Mouse (Mus musculus) mature B cell (primary cell): ENCODE results near the gene Tekt4.

ENCODE experiments used
- in situ Hi-C: fragments of 300-500 bp; cut with MboI; formaldehyde crosslinking; loops from 2 replicates; pipeline ENCODE4 v1.14.3; 2019

The Tekt4 gene

GRCm38 (mm10) chr17:25454272-25454671 lies at the start of gene Tekt4:
Gene Tekt4 (plus strand): TSS chr17:25454615.
- in situ Hi-C loops = no loop called here

DNA sequence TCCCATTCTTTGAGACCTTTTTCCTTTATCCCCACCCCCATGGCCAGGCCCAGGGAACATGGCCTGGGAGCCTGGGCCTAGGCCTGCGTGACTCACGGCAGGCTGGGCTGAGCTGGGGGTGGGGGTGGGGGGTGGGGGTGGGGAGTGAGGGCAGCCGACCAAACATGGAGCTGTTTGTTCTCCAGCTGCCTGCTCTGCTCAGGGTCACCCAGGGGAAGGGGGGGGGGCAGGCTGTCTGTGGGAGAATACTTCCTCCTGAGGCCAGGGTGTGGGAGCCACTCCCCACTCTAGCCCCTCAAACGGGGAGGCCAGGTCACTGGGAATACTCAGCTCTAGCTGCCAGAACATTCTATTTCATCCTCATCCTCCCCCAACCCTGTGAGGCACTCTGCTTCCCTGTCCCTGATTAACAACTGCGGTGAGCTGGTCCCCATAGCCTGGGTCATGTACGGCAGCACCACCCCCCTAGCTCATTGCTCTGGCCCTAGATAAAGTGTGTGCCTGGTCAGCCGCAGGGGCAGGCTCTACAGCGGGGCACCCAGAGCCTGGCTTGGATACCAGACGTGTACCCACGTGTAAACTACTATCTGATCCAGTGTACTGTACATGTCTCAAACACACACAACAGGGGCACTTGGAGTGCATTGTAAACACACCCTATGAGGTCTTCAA lies 49.1 kb upstream of the Tekt4 start:
- in situ Hi-C loops = no loop called here

GRCm38 (mm10) chr17:25406011-25406441 lies 48.4 kb upstream of the Tekt4 start:
- in situ Hi-C loops = no loop called here

DNA sequence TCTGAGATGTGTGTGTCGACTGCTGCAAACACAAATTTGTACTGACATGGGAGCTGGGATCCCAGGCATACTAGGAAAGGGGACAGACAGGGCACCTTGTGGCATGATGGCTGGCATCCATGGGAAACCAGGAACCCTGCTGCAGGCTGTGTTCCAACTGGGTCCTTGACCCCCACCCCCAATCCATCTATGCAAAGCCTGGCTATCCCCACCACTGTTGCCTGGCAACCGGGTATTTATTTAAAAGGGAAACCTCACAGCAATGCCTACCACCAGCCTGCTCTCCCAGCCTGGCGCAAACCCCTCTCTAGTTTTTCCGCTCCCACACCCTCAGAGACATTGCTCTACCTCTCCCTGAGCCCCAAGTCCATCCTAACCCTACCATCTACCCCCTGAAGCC lies 47.1 kb upstream of the Tekt4 start:
- in situ Hi-C loops = no loop called here

DNA sequence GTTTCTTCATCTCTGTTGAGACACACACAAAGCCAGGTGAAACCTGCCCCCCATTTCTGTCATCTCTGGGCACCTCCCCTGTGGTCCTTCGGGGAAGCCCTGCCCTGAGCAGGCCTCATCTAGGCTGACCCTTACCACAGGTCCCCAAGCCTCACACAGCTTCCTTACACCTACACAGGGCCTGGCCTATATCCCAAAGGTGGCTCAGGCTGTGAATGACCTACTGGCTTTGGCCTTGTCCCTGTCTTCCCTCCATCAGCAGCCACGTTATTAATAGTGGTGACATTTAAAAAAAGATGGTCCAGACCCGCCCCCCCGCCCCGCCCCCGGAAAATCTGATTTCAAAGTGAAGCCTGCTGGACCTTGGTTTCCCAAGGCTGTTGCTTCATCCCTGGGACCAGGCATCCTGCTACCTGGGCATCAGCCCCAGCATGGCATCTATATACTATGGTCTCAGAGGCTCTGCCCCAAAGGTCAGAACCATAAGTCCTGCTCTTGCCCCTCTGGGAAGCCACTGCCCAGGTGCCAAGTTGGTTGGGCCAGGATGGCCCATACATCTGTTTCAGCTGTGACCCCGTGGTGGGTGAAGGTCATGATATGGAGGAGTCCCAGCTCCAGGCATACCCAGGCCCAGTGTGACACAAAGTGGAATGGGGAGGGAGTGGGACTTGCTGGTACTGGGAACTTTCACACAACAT lies 46.0 kb upstream of the Tekt4 start:
- in situ Hi-C loops = no loop called here

DNA sequence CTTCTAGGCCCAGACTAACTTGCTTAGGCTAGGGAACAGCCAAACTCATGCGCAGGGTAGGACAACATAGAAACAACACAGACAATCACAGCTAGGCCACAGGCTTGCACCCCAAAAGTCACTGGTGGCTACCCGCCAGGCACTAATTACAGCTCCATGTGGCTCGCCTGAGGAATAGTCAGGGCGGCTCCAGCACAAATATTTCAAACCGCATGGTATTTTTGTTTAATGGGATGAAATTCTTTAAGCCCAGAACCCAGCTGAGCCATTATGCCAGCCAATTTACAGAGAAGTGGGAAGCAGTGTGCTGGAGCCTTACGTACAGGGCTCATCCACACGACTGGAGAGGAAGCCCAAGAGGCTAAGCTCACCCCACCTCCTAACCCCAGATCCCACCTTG lies 44.8 kb upstream of the Tekt4 start:
- in situ Hi-C loops = no loop called here

- in situ Hi-C loops = no loop called here
Observed at GRCm38 (mm10) chr17:25410180-25410579, 44.2 kb upstream of the Tekt4 start.

- in situ Hi-C loops = no loop called here
Observed at GRCm38 (mm10) chr17:25410786-25411185, 43.6 kb upstream of the Tekt4 start.

DNA sequence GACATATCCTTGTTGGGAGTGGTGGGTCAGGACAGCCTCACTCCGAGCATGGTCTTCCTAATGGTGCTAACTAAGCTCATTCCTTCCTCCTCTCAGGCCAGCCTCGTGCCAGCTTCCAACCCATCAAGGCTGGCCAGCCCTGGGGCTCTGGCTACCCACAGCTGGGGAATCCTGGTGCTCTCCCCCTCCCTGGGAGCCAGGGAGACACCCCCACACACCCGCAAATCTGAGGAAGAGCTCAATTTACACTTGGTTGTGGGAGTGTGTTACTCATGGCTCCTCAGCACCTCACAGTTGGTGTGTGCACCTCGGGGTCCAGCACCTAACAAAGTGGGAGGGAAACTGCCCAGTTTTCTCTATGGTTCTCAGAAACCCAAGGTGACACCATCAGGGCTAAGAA lies 43.2 kb upstream of the Tekt4 start:
- in situ Hi-C loops = no loop called here

GRCm38 (mm10) chr17:25414209-25414608 lies 40.2 kb upstream of the Tekt4 start:
- in situ Hi-C loops = no loop called here

DNA sequence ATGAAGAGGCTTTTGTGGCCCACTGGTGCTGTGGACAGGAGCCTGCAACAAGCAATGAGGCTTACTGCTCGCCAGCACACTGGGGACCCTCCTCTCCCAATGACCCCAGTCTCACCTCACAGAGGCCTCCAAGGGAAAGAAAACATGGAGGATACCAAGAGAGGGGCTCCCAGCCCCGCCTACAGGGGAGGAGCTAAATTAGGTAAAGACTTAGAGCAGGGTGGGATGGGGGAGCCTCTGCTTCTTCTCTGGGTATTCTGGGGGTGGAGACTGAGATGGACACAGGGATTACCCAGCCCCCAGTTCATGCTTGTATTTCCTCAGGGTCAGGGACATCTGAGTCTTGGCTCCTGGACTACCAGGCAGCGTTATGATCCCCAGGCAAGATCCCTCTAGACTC lies 39.5 kb upstream of the Tekt4 start:
- in situ Hi-C loops = no loop called here

GRCm38 (mm10) chr17:25415421-25415913 lies 38.9 kb upstream of the Tekt4 start:
- in situ Hi-C loops = no loop called here

DNA sequence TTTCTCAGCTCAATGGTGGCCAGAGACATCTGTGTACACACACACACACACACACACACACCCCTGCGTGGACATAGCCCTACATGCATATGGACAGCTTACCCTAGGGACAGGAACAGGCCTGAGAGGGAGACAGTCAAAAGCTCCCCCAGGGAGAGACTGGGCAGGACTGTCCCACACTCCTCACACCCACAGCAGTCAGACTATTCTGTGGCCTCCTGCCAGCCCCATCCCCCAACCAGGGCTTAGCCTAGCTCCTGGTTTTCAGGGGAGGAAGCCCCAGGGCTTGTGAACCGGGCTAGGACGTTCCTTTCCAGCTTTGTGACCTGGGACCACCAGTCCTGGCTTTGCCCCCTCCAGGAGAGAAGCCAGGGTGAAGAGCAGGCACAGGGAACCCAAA lies 38.2 kb upstream of the Tekt4 start:
- in situ Hi-C loops = no loop called here

DNA sequence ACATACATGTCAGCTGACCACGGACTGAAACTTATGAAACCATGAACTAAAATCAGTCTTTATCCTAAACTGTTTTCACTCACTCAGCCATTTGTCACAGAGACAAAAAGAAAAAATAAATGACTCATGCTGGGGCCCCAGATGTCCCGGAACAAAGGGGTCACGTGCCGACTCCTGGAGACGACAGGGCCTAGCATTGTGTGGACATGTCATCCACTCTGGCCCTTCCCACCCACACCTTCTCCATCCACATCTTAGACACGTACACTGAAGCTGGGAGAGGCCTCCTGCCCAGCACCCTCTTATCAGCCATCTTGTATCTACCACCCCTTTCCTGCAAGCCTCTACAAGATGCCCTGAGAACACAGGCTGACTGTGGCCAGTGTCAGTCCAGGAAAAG lies 36.4 kb upstream of the Tekt4 start:
- in situ Hi-C loops = no loop called here

- in situ Hi-C loops = no loop called here
Observed at GRCm38 (mm10) chr17:25418926-25419325, 35.5 kb upstream of the Tekt4 start.

DNA sequence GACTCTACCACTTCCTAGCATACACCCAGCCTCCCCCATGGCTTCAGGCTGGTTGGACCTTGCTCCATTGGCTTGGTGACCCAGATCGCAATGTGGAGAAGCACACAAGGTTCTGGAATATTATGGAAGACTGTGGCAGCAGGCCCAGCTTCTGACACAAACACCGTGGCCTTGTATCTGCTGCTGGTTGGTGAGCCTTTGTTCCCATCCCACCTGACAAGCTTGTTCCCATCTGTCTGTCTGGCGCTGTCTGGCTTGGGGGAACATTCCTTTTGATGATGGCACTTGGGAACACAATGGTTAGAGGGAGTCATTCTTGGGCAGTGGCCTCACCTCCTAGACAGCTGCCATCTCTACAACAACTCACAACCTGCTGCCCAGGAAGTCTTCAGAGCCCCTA lies 33.4 kb upstream of the Tekt4 start:
- in situ Hi-C loops = no loop called here

DNA sequence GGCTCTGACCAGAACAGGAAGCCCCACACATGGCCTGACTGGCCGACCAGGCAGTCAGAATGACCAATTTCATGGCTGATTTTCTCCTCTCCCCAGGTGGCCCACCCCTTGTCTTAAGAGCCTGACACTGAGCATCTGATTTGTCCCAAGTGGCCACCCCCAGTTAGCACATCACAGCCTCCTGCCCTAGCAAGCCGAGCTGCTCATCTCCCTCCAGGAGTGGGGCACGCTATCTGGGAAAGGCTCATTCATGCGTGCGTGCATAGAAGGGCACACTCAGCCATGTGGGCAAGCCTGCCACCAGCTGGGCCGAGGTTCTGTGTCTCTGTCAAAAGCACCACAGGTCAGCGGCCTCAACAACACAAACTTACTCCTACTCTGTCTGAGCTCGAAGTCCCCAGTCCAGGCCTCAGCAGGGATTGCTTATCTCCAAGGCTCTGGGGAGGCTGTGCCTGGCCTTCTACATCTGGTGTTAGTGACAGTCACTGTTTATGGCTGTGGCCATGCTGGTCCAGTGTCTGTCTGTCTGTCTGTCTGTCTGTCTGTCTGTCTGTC lies 29.8 kb upstream of the Tekt4 start:
- in situ Hi-C loops = no loop called here

- in situ Hi-C loops = no loop called here
Observed at GRCm38 (mm10) chr17:25425996-25426395, 28.4 kb upstream of the Tekt4 start.

DNA sequence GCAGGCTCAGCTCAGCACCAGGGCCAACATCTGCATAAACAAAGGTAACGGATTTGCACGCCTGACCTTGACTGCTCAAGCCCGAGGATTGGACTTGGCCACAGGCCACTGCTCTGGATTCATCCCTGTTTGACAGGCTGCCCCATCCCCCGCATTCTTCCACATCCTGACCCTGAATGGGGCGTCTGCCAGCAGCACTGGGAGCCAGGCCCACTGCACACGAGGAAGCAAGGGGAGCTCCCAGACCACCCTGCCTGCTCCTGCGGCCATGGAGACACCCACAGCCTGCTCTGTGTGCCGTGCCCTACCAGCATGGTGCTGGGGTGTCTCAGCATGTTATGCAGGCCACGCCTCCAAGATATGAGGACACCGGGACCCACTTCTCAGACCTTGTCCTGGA lies 27.0 kb upstream of the Tekt4 start:
- in situ Hi-C loops = no loop called here

DNA sequence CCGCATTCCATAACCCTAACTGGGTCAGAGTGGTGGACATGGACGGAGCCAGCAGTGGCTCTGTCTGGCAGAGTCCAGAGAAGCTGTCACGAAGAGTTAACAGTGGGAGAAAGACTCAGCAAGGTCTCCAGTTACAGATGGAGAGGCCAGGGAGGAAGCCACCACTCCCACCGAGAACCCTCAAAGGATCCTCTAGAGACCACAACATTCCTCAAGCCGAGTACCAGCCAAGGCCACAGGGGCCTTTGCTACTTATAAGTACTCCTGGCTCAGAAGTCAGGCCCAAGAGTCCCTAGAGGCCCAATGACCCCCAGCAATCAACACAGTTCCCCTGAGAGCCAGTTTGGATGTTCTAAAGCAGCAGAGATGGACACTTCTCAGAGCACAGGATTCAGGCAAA lies 25.2 kb upstream of the Tekt4 start:
- in situ Hi-C loops = no loop called here

GRCm38 (mm10) chr17:25429886-25430285 lies 24.5 kb upstream of the Tekt4 start:
- in situ Hi-C loops = no loop called here

DNA sequence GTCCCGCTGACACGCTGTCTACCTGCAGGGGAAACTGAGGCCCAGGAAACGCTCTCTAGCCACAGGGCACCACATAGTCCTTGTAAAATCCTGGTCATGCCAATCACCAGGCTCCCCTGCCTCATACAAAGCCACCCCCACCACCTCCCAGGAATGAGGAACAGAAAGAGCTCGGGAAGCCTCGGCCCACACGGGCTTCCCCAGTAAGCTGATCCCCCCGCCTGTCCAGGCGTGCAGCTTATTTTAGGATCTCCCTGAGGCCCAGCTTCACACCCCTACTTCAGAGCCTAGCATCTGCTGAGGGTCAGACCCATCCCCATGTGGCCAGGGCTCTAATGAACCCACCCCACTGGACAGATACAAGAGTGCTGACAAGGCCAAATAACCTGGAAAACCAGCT lies 23.9 kb upstream of the Tekt4 start:
- in situ Hi-C loops = no loop called here

DNA sequence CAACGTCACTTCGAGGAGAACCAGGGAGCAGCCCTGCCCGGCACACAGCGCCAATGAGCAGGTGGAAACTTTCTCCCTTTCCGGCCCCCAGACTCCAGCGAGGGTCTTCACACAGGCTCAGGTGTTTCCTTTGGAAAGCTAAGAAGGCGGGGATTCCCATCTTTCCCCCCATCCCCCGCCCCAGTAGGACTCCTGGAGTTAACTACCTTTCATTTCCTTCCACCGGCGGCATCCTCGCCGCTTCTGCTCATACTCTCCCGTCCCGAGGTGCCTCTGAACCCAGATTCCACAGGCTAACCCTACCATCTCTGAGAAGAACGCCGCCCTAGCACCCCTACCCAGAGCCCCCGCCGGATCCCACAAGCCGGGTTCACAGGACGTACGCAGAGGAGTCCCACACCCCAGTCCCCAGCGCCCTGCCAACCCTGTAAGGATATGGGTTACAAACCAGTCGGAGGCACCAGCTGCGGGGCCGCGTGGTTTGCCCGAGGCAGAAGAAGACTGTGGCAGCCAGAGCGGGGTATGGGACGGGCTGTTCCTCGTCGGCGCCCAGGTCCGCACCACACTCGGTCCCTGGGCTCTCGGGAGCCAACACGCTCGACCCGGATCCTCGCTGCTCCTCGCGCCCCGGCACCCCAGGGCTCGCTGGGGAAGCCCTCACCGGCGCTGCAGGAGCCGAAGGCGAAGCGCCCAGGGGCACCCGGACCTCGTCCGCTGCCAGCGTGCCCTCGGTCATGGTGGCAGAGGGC lies 21.8 kb upstream of the Tekt4 start:
- in situ Hi-C loops = no loop called here
